Comparison of ENCODE assay signal across 8 mouse cellular contexts in the genomic region with DNA sequence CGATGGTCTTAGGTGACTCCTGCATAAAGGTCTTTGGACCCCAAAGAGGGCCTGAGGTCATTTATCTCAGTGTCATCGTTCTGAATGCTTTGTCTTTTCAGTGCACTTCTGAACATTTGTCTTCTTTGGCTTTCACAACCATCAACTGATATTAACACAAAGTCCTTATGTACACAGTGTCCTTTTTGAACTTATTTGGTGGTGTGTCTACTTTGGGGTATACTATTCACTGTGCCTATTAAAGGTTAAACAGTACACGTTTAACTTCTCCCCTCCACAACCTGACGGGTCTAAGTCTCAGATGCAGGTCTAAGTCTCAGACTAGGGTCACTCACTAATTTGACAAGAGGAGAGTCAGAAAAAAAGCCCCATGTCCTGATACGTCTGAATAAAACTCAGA. TPM values are rescaled to one million over a fixed set of nuclear protein-coding genes. Genes with fewer than 3 reads are reported as not detected.
DNase-seq lines count a peak whose midpoint lies in the region; ATAC-seq and TF ChIP-seq lines count a peak whose summit lies in the region.

No protein-coding gene starts in this region.

- TF ChIP-seq POLR2A in cortical plate, adult 2 months (IDR thresholded peaks at IDR 0.05; ENCODE audit: extremely low read depth, insufficient read depth, low read length), result no peak

- no peaks in the 10 kb centered on the region for H3K27me3 ChIP-seq in kidney, embryonic 15.5 days
- H3K27me3 ChIP-seq in hindbrain, embryonic 16.5 days (replicated peaks; ENCODE audit: control insufficient read depth, insufficient read depth, low read length), result no peaks in the 10 kb centered on the region
- no peaks in the 10 kb centered on the region for H3K27me3 ChIP-seq in midbrain, embryonic 16.5 days (ENCODE audit: control insufficient read depth, insufficient read depth, low read depth, low read length)

- H3K36me3 ChIP-seq in kidney, embryonic 15.5 days, result peaks cover 26% of the 10 kb centered on the region
- peaks cover 5% of the 10 kb centered on the region for H3K36me3 ChIP-seq in hindbrain, embryonic 16.5 days (ENCODE audit: control insufficient read depth, insufficient read depth, low read length)
- H3K36me3 ChIP-seq in midbrain, embryonic 16.5 days (ENCODE audit: control insufficient read depth, insufficient read depth, low read length), result peaks cover 5% of the 10 kb centered on the region

- H3K9ac ChIP-seq in kidney, embryonic 15.5 days, result peak overlapping the region; percentile 91
- peak overlapping the region; percentile 74 for H3K9ac ChIP-seq in hindbrain, embryonic 16.5 days (ENCODE audit: low read depth, low read length)
- peak overlapping the region; percentile 72 for H3K9ac ChIP-seq in midbrain, embryonic 16.5 days (ENCODE audit: low read depth, low read length)

- ATAC-seq in kidney, embryonic 15.5 days (replicated peaks; ENCODE audit: low FRiP score), result no peak
- no peak for ATAC-seq in hindbrain, embryonic 16.5 days
- ATAC-seq in midbrain, embryonic 16.5 days, result no peak

- WGBS in kidney, embryonic 15.5 days, result 14% methylated on average over 5 of the region's 5 CpGs
- WGBS in hindbrain, embryonic 16.5 days, result 8% methylated on average over 5 of the region's 5 CpGs
- WGBS in midbrain, embryonic 16.5 days, result 15% methylated on average over 5 of the region's 5 CpGs

- H3K9me3 ChIP-seq in kidney, embryonic 15.5 days (replicated peaks), result no peaks in the 10 kb centered on the region
- no peaks in the 10 kb centered on the region for H3K9me3 ChIP-seq in hindbrain, embryonic 16.5 days (ENCODE audit: control insufficient read depth, low read length)
- H3K9me3 ChIP-seq in midbrain, embryonic 16.5 days (replicated peaks; ENCODE audit: control insufficient read depth, low read length, poor library complexity, severe bottlenecking), result no peaks in the 10 kb centered on the region

- peak overlapping the region; percentile 99 for H3K27ac ChIP-seq in kidney, embryonic 15.5 days
- H3K27ac ChIP-seq in cortical plate, adult 2 months (ENCODE audit: insufficient read depth, low read length), result 0 out of 2 replicates have a peak overlapping the region, but pooled peaks have one; percentile 2
- peak overlapping the region; percentile 96 for H3K27ac ChIP-seq in hindbrain, embryonic 16.5 days (ENCODE audit: low read depth, low read length)
- peak overlapping the region; percentile 92 for H3K27ac ChIP-seq in midbrain, embryonic 16.5 days (ENCODE audit: low read length)

- no peak for TF ChIP-seq CTCF in cortical plate, adult 2 months (IDR thresholded peaks at IDR 0.05; ENCODE audit: extremely low read depth, insufficient read depth, low read length)

- no peak for DNase-seq in kidney, postnatal 25 days
- no peak for DNase-seq in left cerebral cortex, adult 18-20 months (ENCODE audit: low spot score in 2 of 2)
- no peak for DNase-seq in urinary bladder, postnatal 14 days (ENCODE audit: low spot score)
- no peak for DNase-seq in spleen, postnatal 36 days (ENCODE audit: low spot score in 2 of 2)

- peak overlapping the region; percentile 90 for H3K4me3 ChIP-seq in kidney, embryonic 15.5 days (replicated peaks)
- H3K4me3 ChIP-seq in cortical plate, adult 2 months (ENCODE audit: insufficient read depth, low read length), result peak overlapping the region; percentile 76
- H3K4me3 ChIP-seq in hindbrain, embryonic 16.5 days (ENCODE audit: low read length), result peak overlapping the region; percentile 79
- H3K4me3 ChIP-seq in midbrain, embryonic 16.5 days (ENCODE audit: low read depth, low read length), result peak overlapping the region; percentile 76

- peaks cover 33% of the 10 kb centered on the region for H3K4me1 ChIP-seq in kidney, embryonic 15.5 days
- peaks cover 6% of the 10 kb centered on the region for H3K4me1 ChIP-seq in cortical plate, adult 2 months (ENCODE audit: control insufficient read depth, insufficient read depth, low read length)
- H3K4me1 ChIP-seq in hindbrain, embryonic 16.5 days (ENCODE audit: control insufficient read depth, insufficient read depth, low read depth, low read length), result peaks cover 34% of the 10 kb centered on the region
- peaks cover 40% of the 10 kb centered on the region for H3K4me1 ChIP-seq in midbrain, embryonic 16.5 days (ENCODE audit: control insufficient read depth, insufficient read depth, low read length)

- peak overlapping the region; percentile 66 for H3K4me2 ChIP-seq in kidney, embryonic 15.5 days
- H3K4me2 ChIP-seq in hindbrain, embryonic 16.5 days (ENCODE audit: low read length), result peak overlapping the region; percentile 65
- H3K4me2 ChIP-seq in midbrain, embryonic 16.5 days (ENCODE audit: low read length), result peak overlapping the region; percentile 69

RNA-seq across cellular contexts. Expression of a gene that starts 1.0 kb away (rescaled TPM):
- 38.8 and 40.2 TPM in 2 replicates for polyA plus RNA-seq in kidney, embryonic 15.5 days (2015; fragmentation: Nextera tagmentation; extraction: Ambion mirVana)
- 28.4 and 37.9 TPM in 2 replicates for polyA plus RNA-seq in cortical plate, adult 2 months (2012; rRNA removed)
- 25.5 and 29.2 TPM in 2 replicates for polyA plus RNA-seq in hindbrain, embryonic 16.5 days (2015; fragmentation: Nextera tagmentation; extraction: Ambion mirVana)
- 27.3 and 31.0 TPM in 2 replicates for polyA plus RNA-seq in midbrain, embryonic 16.5 days (2015; fragmentation: Nextera tagmentation; extraction: Ambion mirVana)
- 10 to 100 TPM; 17.1 to 17.3 TPM for total RNA-seq in left cerebral cortex, adult 18-20 months (2021)

RNA-seq across cellular contexts. Expression of a gene that starts 1.1 kb away (rescaled TPM):
- polyA plus RNA-seq in kidney, embryonic 15.5 days (2015; fragmentation: Nextera tagmentation; extraction: Ambion mirVana), result 25.9 and 27.0 TPM in 2 replicates
- polyA plus RNA-seq in cortical plate, adult 2 months (2012; rRNA removed), result 41.1 and 42.6 TPM in 2 replicates
- 46.2 and 60.4 TPM in 2 replicates for polyA plus RNA-seq in hindbrain, embryonic 16.5 days (2015; fragmentation: Nextera tagmentation; extraction: Ambion mirVana)
- 71.7 and 74.6 TPM in 2 replicates for polyA plus RNA-seq in midbrain, embryonic 16.5 days (2015; fragmentation: Nextera tagmentation; extraction: Ambion mirVana)
- 10 to 100 TPM; 87.2 to 87.9 TPM for total RNA-seq in left cerebral cortex, adult 18-20 months (2021)

RNA-seq across cellular contexts. Expression of a gene that starts 40.9 kb away (rescaled TPM):
- polyA plus RNA-seq in kidney, embryonic 15.5 days (2015; fragmentation: Nextera tagmentation; extraction: Ambion mirVana), result 0.44 and 0.75 TPM in 2 replicates
- 383 and 430 TPM in 2 replicates for polyA plus RNA-seq in cortical plate, adult 2 months (2012; rRNA removed)
- 11.6 TPM in 2 replicates for polyA plus RNA-seq in hindbrain, embryonic 16.5 days (2015; fragmentation: Nextera tagmentation; extraction: Ambion mirVana)
- 17.7 and 20.7 TPM in 2 replicates for polyA plus RNA-seq in midbrain, embryonic 16.5 days (2015; fragmentation: Nextera tagmentation; extraction: Ambion mirVana)
- 100 to 1,000 TPM; 277 to 278 TPM for total RNA-seq in left cerebral cortex, adult 18-20 months (2021)

Comparison
In these comparisons a context has a peak if more than half of its experiments do, and no peak if none do; other contexts are left out.
1. H3K27ac ChIP-seq: peak in every context shown above with its lines; median percentile 99 in kidney, embryonic 15.5 days; 96 in hindbrain, embryonic 16.5 days; 92 in midbrain, embryonic 16.5 days; 2 in cortical plate, adult 2 months.
2. RNA of a gene that starts 40.9 kb away (polyA plus RNA-seq): 383 to 430 TPM in cortical plate, adult 2 months; 17.7 to 20.7 TPM in midbrain, embryonic 16.5 days, 11.6 TPM in hindbrain, embryonic 16.5 days and 0.44 to 0.75 TPM in kidney, embryonic 15.5 days; every median in the first group is over 10 times any median in the second.
3. Peak in every context shown above with its lines, with median percentiles within 50 percentile points of each other: H3K4me2 ChIP-seq, H3K4me3 ChIP-seq and H3K9ac ChIP-seq.